Mouse (Mus musculus) neural tube, embryonic 11.5 days (tissue): Measurements from ENCODE around the gene Chkb. TPM values are rescaled to one million over a fixed set of nuclear protein-coding genes. Genes with fewer than 3 reads are reported as not detected.

Experiments used
- ATAC-seq: fragments of 200-750 bp; cut with Nextera tagmentation; 2 replicates; pipeline ENCODE4 v1.8.0; 2017; ENCODE audit warnings: moderate number of reproducible peaks, mild to moderate bottlenecking, moderate TSS enrichment, moderate library complexity; ENCODE audit not compliant: insufficient read depth, low FRiP score, low TSS enrichment
- DNase-seq: peaks from one replicate; pipeline ENCODE4 v3.0.0-alpha.2; 2015; ENCODE audit warnings: low spot score
- H3K27ac ChIP-seq: fragments of 300-500 bp; sonication (generic); 2 replicates; pipeline ENCODE4 v1.5.1; 2014; ENCODE audit warnings: low read depth, mild to moderate bottlenecking, low read length
- H3K27me3 ChIP-seq: fragments of 300-500 bp; sonication (generic); 2 replicates; pipeline ENCODE4 v1.6.1; 2014; ENCODE audit warnings: mild to moderate bottlenecking, low read length, mixed read lengths; ENCODE audit not compliant: control insufficient read depth, insufficient read depth
- H3K36me3 ChIP-seq: fragments of 300-500 bp; sonication (generic); 2 replicates; pipeline ENCODE4 v1.6.1; 2014; ENCODE audit warnings: mild to moderate bottlenecking, low read length, moderate library complexity, mixed read lengths; ENCODE audit not compliant: control insufficient read depth, insufficient read depth
- H3K4me1 ChIP-seq: fragments of 300-500 bp; sonication (generic); 2 replicates; pipeline ENCODE4 v1.6.1; 2014; ENCODE audit warnings: low read length, mixed read lengths; ENCODE audit not compliant: control insufficient read depth, insufficient read depth
- H3K4me2 ChIP-seq: fragments of 300-500 bp; sonication (generic); 2 replicates; pipeline ENCODE4 v1.6.1; 2014; ENCODE audit warnings: low read depth, mild to moderate bottlenecking, moderate library complexity
- H3K4me3 ChIP-seq: fragments of 300-500 bp; sonication (generic); 2 replicates; pipeline ENCODE4 v1.5.1; 2014; ENCODE audit warnings: low read depth, low read length
- H3K9ac ChIP-seq: fragments of 300-500 bp; sonication (generic); 2 replicates; pipeline ENCODE4 v1.6.1; 2014; ENCODE audit warnings: mild to moderate bottlenecking, low read length
- H3K9me3 ChIP-seq: fragments of 300-500 bp; sonication (generic); 2 replicates; pipeline ENCODE4 v1.6.1; 2016; ENCODE audit warnings: low read length; ENCODE audit not compliant: control insufficient read depth
- WGBS: fragments of 180-500 bp; shearing (Covaris S2); extraction: QIAGEN DNeasy Blood & Tissue Kit; methylation state at CpG from one replicate; pipeline ENCODE4 v1.1.7; 2014; 5-methylcytosine and 5-hydroxymethylcytosine counted together
- polyA plus RNA-seq: library from polyadenylated mRNA; unstranded; fragments of >200 nt; fragmentation: Nextera tagmentation; extraction: Ambion mirVana; gene quantifications from 2 replicates; pipeline ENCODE4 v1.2.1, GENCODE M21; 2014

Chkb gene
- polyA plus RNA-seq, 1 experiment from 2014 or later = 58.1 TPM

DNA sequence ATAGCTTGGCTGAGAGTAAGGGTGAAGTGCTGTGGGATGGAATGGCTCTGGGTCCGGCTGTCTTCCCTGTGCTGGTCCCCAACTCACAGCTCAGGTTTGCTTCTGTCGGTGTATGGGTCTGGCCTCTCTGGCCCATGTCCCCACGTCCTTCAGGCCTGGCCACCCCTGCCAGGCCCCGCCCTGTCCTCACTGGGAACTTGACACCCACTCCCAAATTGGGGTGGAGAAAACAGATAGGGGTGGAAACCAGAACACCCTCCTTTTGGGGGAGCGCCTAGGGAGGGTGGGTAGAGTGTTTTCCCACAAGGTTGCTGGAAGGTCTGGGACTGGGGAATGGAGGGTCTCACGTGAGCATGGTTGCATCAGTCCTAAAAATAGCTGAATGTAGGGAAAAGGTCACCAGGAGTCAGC lies 4.0 kb downstream of the Chkb start, which contains the start of gene Cpt1b:
Gene Cpt1b, minus strand, starts transcription at position 153 of the 411 bp plus-strand sequence.
- DNase-seq (no peak), ATAC-seq (no peak)
- H3K36me3 ChIP-seq = no peaks in the 10 kb centered on the region
- H3K27ac ChIP-seq = no peak within 1 kb of the TSS
- no peak within 1 kb of the TSS for H3K4me3 ChIP-seq
- H3K9ac ChIP-seq = no peak within 1 kb of the TSS
- peaks cover 8% of the 10 kb centered on the region for H3K4me1 ChIP-seq
- no peak within 1 kb of the TSS for H3K4me2 ChIP-seq
- WGBS = 36% methylated on average over 6 of the region's 6 CpGs
- no peaks in the 10 kb centered on the region for H3K27me3 ChIP-seq
- no peaks in the 10 kb centered on the region for H3K9me3 ChIP-seq

GRCm38 (mm10) chr15:89424621-89425020 lies 5.1 kb downstream of the Chkb start:
- H3K9ac ChIP-seq = no peak overlapping the region
- ATAC-seq (no peak), DNase-seq (no peak)
- no peak overlapping the region for H3K4me2 ChIP-seq
- H3K4me1 ChIP-seq = peaks cover 8% of the 10 kb centered on the region
- H3K4me3 ChIP-seq = no peak overlapping the region
- H3K36me3 ChIP-seq = no peaks in the 10 kb centered on the region
- no peak overlapping the region for H3K27ac ChIP-seq
- no peaks in the 10 kb centered on the region for H3K27me3 ChIP-seq
- 84% methylated on average over 8 of the region's 8 CpGs for WGBS
- no peaks in the 10 kb centered on the region for H3K9me3 ChIP-seq

GRCm38 (mm10) chr15:89421938-89422337 lies 7.8 kb downstream of the Chkb start:
- no peaks in the 10 kb centered on the region for H3K9me3 ChIP-seq
- H3K4me2 ChIP-seq = no peak overlapping the region
- H3K9ac ChIP-seq = no peak overlapping the region
- H3K4me3 ChIP-seq = no peak overlapping the region
- H3K27ac ChIP-seq = no peak overlapping the region
- ATAC-seq (no peak), DNase-seq (no peak)
- H3K36me3 ChIP-seq = no peaks in the 10 kb centered on the region
- no peaks in the 10 kb centered on the region for H3K27me3 ChIP-seq
- WGBS = 94% methylated on average over 9 of the region's 9 CpGs
- H3K4me1 ChIP-seq = no peaks in the 10 kb centered on the region

GRCm38 (mm10) chr15:89415282-89415681 lies 14.4 kb downstream of the Chkb start:
- no peaks in the 10 kb centered on the region for H3K4me1 ChIP-seq
- no peaks in the 10 kb centered on the region for H3K9me3 ChIP-seq
- DNase-seq = no peak
- no peak overlapping the region for H3K4me2 ChIP-seq
- no peaks in the 10 kb centered on the region for H3K27me3 ChIP-seq
- no peak overlapping the region for H3K9ac ChIP-seq
- no peak for ATAC-seq
- no peak overlapping the region for H3K4me3 ChIP-seq
- H3K27ac ChIP-seq = no peak overlapping the region
- no peaks in the 10 kb centered on the region for H3K36me3 ChIP-seq
- 90% methylated on average over 8 of the region's 8 CpGs for WGBS

DNA sequence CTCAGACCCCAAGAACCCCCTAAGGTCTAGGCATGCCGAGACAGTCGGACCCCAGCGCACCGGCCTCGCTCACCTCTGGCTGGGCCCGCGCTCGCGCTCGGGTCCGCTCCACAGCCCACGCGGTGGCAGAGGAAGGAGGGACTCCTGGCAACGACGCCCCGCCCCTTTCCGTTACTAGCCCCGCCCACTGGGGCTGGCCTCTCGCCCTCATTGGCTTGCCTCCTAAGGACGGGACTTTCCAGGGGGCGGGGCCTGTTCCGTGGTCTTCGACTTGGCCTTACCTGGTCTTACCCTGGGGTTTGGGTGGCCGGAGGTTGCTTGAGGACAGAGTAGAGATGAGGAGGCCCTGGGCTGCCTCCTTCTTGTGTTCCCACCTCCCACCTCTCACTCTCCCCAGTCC lies 19.6 kb downstream of the Chkb start, which contains the start of gene Syce3:
Gene Syce3, minus strand, starts transcription at position 386 of the 400 bp plus-strand sequence.
- 86% methylated on average over 22 of the region's 24 CpGs for WGBS
- H3K4me3 ChIP-seq = no peak within 1 kb of the TSS
- no peaks in the 10 kb centered on the region for H3K27me3 ChIP-seq
- DNase-seq (no peak), ATAC-seq (no peak)
- no peak within 1 kb of the TSS for H3K27ac ChIP-seq
- H3K4me1 ChIP-seq = no peaks in the 10 kb centered on the region
- no peaks in the 10 kb centered on the region; the same call in 1 of the 2 replicates for H3K9me3 ChIP-seq
- H3K4me2 ChIP-seq = no peak within 1 kb of the TSS
- no peaks in the 10 kb centered on the region for H3K36me3 ChIP-seq
- no peak within 1 kb of the TSS for H3K9ac ChIP-seq

DNA sequence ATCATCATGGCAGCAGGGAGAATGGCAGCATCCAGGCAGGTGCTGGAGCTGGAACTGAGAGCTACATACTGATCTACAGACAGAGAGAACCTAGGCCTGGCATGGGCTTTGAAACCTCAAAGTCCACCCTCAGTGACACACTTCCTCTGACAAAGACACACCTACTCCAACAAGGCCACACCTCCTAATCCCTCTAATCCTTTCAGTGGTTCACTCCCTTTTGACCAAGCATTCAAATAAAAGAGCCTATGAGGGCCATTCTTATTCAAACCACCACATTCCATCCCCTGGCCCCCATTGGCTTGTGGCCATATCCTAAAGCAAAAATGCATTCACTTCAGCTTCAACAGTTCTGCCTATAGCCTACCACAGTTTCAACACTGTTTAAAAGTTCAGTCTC lies 23.0 kb downstream of the Chkb start:
- DNase-seq = no peak
- H3K27ac ChIP-seq = no peak overlapping the region
- H3K9ac ChIP-seq = no peak overlapping the region
- no peak overlapping the region for H3K4me2 ChIP-seq
- ATAC-seq = no peak
- H3K9me3 ChIP-seq = no peaks in the 10 kb centered on the region; the same call in 1 of the 2 replicates
- H3K36me3 ChIP-seq = no peaks in the 10 kb centered on the region
- no peaks in the 10 kb centered on the region for H3K4me1 ChIP-seq
- no peaks in the 10 kb centered on the region for H3K27me3 ChIP-seq
- no peak overlapping the region for H3K4me3 ChIP-seq

DNA sequence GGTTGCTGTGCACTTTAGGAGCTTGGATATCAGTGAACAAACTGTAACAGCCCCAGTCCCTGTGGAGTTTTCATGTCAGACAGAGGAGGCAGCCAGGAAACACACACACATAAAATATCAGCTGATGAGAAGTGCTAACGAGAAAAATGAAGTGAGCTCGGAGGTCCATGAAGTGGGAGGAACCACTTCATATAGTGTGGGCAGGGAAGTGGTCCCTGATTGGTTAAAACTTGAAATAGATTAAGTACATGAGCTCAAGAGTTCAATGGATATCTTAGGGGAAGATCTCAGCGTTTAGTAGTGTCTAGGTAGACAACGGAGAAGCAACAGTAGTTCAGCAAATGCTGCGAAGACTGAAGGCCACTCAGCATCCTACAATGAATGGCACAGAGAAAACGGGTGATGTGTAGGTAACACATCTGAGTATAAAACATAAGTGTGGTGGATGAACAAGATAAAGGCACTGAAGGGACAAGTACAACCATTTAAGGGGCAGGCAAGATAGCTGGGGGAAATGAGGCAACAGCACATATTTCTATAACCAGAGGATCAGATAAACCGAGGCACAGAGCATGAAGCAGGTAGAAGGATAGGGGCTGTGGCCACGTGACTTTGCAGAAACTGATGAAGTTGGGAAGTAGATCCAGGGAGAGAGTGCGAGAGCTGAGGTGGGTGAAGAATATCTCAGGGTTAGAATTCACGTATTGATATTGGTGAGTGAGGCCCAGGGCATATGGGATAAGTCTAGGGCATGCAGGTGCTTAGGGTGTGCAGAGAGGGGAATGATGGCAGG lies 24.7 kb downstream of the Chkb start:
- no peaks in the 10 kb centered on the region for H3K27me3 ChIP-seq
- H3K4me1 ChIP-seq = no peaks in the 10 kb centered on the region
- no peak for DNase-seq
- 87% methylated on average over 10 of the region's 10 CpGs for WGBS
- H3K9me3 ChIP-seq = no peaks in the 10 kb centered on the region; the same call in 1 of the 2 replicates
- ATAC-seq = no peak
- H3K9ac ChIP-seq = no peak overlapping the region
- no peak overlapping the region for H3K4me3 ChIP-seq
- no peak overlapping the region for H3K27ac ChIP-seq
- no peak overlapping the region for H3K4me2 ChIP-seq
- no peaks in the 10 kb centered on the region for H3K36me3 ChIP-seq

- Histone ChIP-seq H3K4me3 (no peak overlapping the region), H3K36me3 (no peaks in the 10 kb centered on the region), H3K27ac (no peak overlapping the region), H3K9me3 (no peaks in the 10 kb centered on the region), H3K9ac (no peak overlapping the region), H3K27me3 (no peaks in the 10 kb centered on the region), H3K4me2 (no peak overlapping the region), H3K4me1 (no peaks in the 10 kb centered on the region)
- WGBS = 86% methylated on average over 1 of the region's 1 CpGs
- no peak for ATAC-seq
- no peak for DNase-seq
Measured at GRCm38 (mm10) chr15:89402471-89402870, 27.2 kb downstream of the Chkb start.

- DNase-seq = no peak
- 62% methylated on average over 1 of the region's 1 CpGs for WGBS
- ATAC-seq = no peak
Measured at GRCm38 (mm10) chr15:89399716-89400115, 30.0 kb downstream of the Chkb start.

More at GRCm38 (mm10) chr15:89399716-89400115, 30.0 kb downstream of the Chkb start:
- H3K4me1 ChIP-seq = no peaks in the 10 kb centered on the region
- H3K36me3 ChIP-seq = no peaks in the 10 kb centered on the region
- no peak overlapping the region for H3K4me2 ChIP-seq
- H3K4me3 ChIP-seq = no peak overlapping the region
- H3K27ac ChIP-seq = no peak overlapping the region
- H3K9me3 ChIP-seq = no peaks in the 10 kb centered on the region
- no peaks in the 10 kb centered on the region for H3K27me3 ChIP-seq
- no peak overlapping the region for H3K9ac ChIP-seq
